Mouse (Mus musculus): ENCODE measurements at regions not wholly inside any gene's neighbourhood (a gene's known extent, or its start where the extent isn't known, plus 50 kb on each side); places are given as distances from the start of the nearest gene placed in this dataset.
A peak's percentile ranks its signal among the peaks of the same experiment; 100 is the strongest.
"Not testable (repeated sequence)": the region's sequence is repeated elsewhere in the genome, so short reads cannot be mapped to it uniquely, and the experiment has no call there.

DNA sequence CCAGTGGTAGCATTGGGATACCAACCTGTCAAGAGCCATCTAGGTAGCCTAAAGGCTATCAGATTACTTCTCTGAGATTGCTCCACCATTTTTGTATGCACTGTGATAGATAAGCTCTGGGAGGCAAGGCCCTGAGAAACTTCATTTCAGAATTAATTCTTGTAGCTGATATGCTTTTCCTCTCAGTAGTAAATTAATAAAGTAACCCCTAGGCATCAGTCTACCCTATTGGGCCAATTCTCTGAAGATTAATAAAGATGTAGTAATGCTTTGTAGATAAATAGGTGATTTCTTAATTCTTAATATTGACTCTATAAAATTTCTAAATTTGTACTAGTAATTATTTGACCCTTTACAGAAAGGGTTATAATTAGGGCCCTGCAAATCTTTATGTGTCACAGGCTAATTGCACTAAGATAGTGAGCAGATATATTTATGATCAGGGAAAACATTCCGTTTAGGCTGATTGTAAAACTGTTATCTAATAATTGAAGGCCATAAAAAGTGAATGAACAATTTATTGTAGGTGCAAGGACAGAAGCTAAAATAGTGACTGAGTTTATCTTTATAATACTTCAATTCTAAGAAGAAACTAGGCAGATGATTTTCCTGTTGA lies 384.2 kb upstream of the 1700009N14Rik start:
- DNase-seq (ENCODE audit: low read depth, low spot score), result no peak

DNA sequence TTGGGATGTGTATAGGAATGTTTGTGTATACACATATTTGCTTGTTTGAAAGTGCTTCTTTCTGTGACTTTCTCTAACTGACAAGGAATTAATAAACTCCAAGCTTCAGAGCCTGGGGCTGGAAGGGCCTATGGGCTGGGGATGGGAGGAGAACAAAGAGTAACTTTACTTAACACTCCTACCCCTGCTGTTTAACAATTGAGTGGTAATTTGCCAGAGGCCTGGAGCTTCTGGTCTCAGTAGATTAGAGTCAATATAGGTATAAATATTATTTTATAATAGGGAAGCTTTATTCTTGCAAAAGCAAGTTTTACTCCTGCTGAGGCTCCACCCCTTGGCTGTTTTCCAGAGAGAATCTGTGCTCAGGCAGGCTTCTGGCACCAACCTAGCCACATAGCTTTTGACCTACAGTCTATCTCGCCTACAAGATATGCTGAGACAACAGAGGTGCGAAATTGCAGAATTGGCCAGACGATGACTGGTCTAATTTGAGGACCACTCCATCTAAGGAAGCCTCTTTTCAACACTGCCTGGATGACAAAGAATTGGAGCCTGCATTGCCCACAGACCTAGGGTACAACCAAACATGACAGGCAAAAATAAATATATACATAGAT lies 382.7 kb upstream of the 1700009N14Rik start:
- no peak for DNase-seq (ENCODE audit: low read depth, low spot score)

GRCm38 (mm10) chr4:39071532-39071931 lies 378.6 kb upstream of the 1700009N14Rik start:
- DNase-seq (ENCODE audit: low read depth, low spot score), result no peak

DNA sequence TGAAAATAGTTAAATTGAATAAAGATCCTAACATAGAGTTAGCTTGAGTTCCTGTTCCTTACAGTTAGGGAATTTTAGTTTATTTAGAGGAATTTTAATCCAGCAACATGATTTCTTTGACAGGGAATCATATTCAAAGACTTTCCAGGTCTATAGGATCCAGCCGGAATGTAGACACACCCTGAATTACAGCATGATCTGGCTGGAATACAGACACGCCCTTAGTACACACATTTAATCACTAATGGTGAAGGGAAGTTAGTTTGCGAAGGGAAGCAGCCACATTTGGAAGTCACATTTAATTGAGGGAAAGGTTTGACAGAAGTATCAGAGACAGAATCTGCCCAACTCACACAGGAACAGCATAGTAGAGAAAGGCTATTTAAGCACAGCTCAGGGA lies 361.8 kb upstream of the 1700009N14Rik start:
- peak; percentile 4 for DNase-seq (ENCODE audit: low read depth, low spot score)

DNA sequence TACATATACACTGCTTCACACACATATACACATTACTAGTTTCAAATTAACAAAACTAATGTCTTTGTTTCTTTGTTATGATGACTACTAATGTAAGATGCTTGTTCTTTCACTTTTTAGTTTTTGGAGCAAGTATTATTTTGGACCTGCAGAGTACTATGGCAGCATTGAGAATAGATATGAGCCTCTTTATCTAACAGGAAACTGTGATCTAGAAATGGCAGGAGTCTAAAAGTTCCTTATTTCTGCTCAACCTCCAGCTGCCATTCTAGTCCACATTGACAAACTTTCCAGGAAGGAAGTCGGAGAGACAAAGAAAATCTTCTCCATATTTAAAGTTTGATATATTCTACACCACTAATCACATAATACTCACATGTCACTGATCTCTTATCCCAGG lies 340.9 kb upstream of the 1700009N14Rik start:
- DNase-seq (ENCODE audit: low read depth, low spot score), result no peak

DNA sequence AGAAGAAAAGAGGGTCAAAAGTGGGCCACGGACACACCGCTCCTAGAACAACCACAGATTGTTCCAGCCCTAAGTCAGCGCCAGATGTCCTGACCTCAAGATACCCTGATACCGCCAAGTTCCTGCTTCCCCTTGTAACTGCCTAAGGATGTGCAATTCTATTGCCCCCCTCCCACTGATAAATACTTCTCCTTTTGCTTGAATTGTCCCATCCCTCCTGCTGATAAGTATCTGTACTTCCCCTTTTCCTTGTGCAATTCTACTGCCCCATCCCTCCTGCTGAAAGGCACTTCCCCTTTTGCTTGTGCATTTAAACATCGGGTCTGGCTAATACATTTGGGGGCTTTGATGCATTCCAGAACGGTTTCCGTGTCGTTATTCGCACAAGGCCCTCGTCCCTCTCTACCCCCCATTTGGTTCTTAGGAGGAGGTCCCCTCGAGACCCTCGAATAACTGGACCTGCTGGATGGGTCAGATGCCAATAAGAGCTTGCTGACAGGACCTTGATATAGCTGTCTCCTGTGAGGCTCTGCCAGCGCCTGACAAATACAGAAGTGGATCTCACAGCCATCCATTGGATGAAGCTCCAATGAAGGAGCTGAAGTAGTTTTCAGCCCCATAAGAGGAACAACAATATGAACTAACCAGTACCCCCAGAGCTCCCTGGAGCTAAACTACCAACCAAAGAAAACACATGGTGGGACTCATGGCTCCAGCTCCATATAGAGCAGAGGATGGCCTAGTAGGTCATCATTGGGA lies 336.7 kb upstream of the 1700009N14Rik start:
- DNase-seq (ENCODE audit: low read depth, low spot score), result not testable (repeated sequence)

GRCm38 (mm10) chr4:39125528-39125927 lies 324.6 kb upstream of the 1700009N14Rik start:
- DNase-seq (ENCODE audit: low read depth, low spot score), result no peak
